Mouse (Mus musculus) cerebellum, adult 2 months (tissue): ENCODE measurements around the gene 9430097D07Rik. TPM values are rescaled to one million over a fixed set of nuclear protein-coding genes. Genes with fewer than 3 reads are reported as not detected.

Experiments
- DNase-seq, 2 experiments: peaks; one replicate each; pipeline ENCODE4 v3.0.0; 2021
- H3K27ac ChIP-seq: fragments of 200-500 bp; 2 replicates; pipeline ENCODE4 v1.5.1; 2012; ENCODE audit warnings: low read length, control low read depth, inconsistent platforms; ENCODE audit not compliant: insufficient read depth
- H3K27me3 ChIP-seq: fragments of 200-500 bp; 2 replicates; pipeline ENCODE4 v1.6.1; 2012; ENCODE audit warnings: inconsistent platforms, mild to moderate bottlenecking, low read length, moderate library complexity; ENCODE audit not compliant: control insufficient read depth, insufficient read depth
- H3K4me1 ChIP-seq: fragments of 200-500 bp; 2 replicates; pipeline ENCODE4 v1.6.1; 2011; ENCODE audit warnings: low read length; ENCODE audit not compliant: control insufficient read depth, insufficient read depth
- H3K4me3 ChIP-seq: fragments of 200-500 bp; replicated peaks from 2 replicates; pipeline ENCODE3; 2011; ENCODE audit warnings: mild to moderate bottlenecking, low read depth, low read length, control low read depth; ENCODE audit not compliant: insufficient read depth
- CTCF ChIP-seq: fragments of 200-500 bp; IDR thresholded peaks from 2 replicates; pipeline ENCODE4 v1.5.1; 2011; ENCODE audit warnings: low read depth, mild to moderate bottlenecking, control low read depth, low read length, moderate library complexity, borderline replicate concordance; ENCODE audit not compliant: insufficient read depth
- POLR2A ChIP-seq: fragments of 200-500 bp; IDR thresholded peaks from 2 replicates; pipeline ENCODE4 v1.6.1; 2011; ENCODE audit warnings: low read length, control low read depth, borderline replicate concordance; ENCODE audit not compliant: insufficient read depth
- WGBS: fragments of 180-500 bp; shearing (Covaris S2); methylation state at CpG from one replicate; pipeline ENCODE4 v1.1.7; 2018; 5-methylcytosine and 5-hydroxymethylcytosine counted together
- polyA plus RNA-seq: library from polyadenylated mRNA; depleted of rRNA; stranded (reverse); fragments of >200 nt; gene quantifications from 2 replicates; pipeline ENCODE4 v1.2.3, GENCODE M21; 2012

9430097D07Rik gene
- polyA plus RNA-seq, 1 experiment, result 0.59 TPM

- peaks cover 20% of the 10 kb centered on the region for H3K4me1 ChIP-seq
- DNase-seq, result no peak
- no peak overlapping the region for H3K27ac ChIP-seq
- H3K4me3 ChIP-seq, result no peak overlapping the region
- H3K27me3 ChIP-seq, result no peaks in the 10 kb centered on the region
- no peak for TF ChIP-seq CTCF
- no peak for TF ChIP-seq POLR2A
- 54% methylated on average over 10 of the region's 10 CpGs for WGBS
Observed at GRCm38 (mm10) chr2:32604631-32605030, 29.1 kb upstream of the 9430097D07Rik start.

GRCm38 (mm10) chr2:32602600-32603054, 27.1 kb upstream of the 9430097D07Rik start:
- under 1% methylated on average over 11 of the region's 11 CpGs for WGBS
- TF ChIP-seq POLR2A, result no peak
- TF ChIP-seq CTCF, result peak; percentile 91
- Histone ChIP-seq H3K27me3 (no peaks in the 10 kb centered on the region), H3K27ac (no peak overlapping the region), H3K4me3 (peak overlapping the region; percentile 6), H3K4me1 (peaks cover 36% of the 10 kb centered on the region)
- peak; percentile 87 to 95 for DNase-seq

- TF ChIP-seq CTCF (peak; percentile 62; the same call in 1 of the 2 replicates), POLR2A (no peak)
- 35% methylated on average over 8 of the region's 8 CpGs for WGBS
- H3K4me3 ChIP-seq, result no peak overlapping the region
- no peak overlapping the region for H3K27ac ChIP-seq
- peak; percentile 52 to 60 for DNase-seq
- peaks cover 46% of the 10 kb centered on the region for H3K4me1 ChIP-seq
- H3K27me3 ChIP-seq, result no peaks in the 10 kb centered on the region
Observed at GRCm38 (mm10) chr2:32601417-32602065, 26.1 kb upstream of the 9430097D07Rik start.

GRCm38 (mm10) chr2:32599409-32599808, 23.9 kb upstream of the 9430097D07Rik start, which contains the start of gene St6galnac6:
TSS of gene St6galnac6 (plus strand) at chr2:32599709.
- Histone ChIP-seq H3K27ac (peak within 1 kb of the TSS; percentile 78), H3K4me1 (peaks cover 62% of the 10 kb centered on the region), H3K4me3 (no peak within 1 kb of the TSS), H3K27me3 (no peaks in the 10 kb centered on the region)
- no peak for TF ChIP-seq POLR2A
- no peak for DNase-seq
- 77% methylated on average over 3 of the region's 3 CpGs for WGBS

- Histone ChIP-seq H3K4me1 (peaks cover 69% of the 10 kb centered on the region), H3K4me3 (no peak overlapping the region), H3K27me3 (no peaks in the 10 kb centered on the region), H3K27ac (peak overlapping the region; percentile 78)
- TF ChIP-seq POLR2A (no peak), CTCF (no peak)
- 7% methylated on average over 8 of the region's 8 CpGs for WGBS
- DNase-seq, result peak; percentile 70 to 75
Observed at GRCm38 (mm10) chr2:32598506-32598905, 23.0 kb upstream of the 9430097D07Rik start.

GRCm38 (mm10) chr2:32597699-32598098, 22.2 kb upstream of the 9430097D07Rik start:
- TF ChIP-seq POLR2A, result no peak
- TF ChIP-seq CTCF, result no peak
- WGBS, result 60% methylated on average over 5 of the region's 5 CpGs
- DNase-seq, result peak in 1 of 2 experiments; percentile 46
- peaks cover 74% of the 10 kb centered on the region for H3K4me1 ChIP-seq
- no peak overlapping the region for H3K4me3 ChIP-seq
- H3K27ac ChIP-seq, result peak overlapping the region; percentile 78
- no peaks in the 10 kb centered on the region for H3K27me3 ChIP-seq

GRCm38 (mm10) chr2:32597248-32597647, 21.8 kb upstream of the 9430097D07Rik start:
- TF ChIP-seq CTCF, result no peak
- no peak for TF ChIP-seq POLR2A

GRCm38 (mm10) chr2:32596725-32597124, 21.2 kb upstream of the 9430097D07Rik start:
- Histone ChIP-seq H3K27me3 (no peaks in the 10 kb centered on the region), H3K27ac (peak overlapping the region; percentile 78), H3K4me3 (no peak overlapping the region), H3K4me1 (peaks cover 71% of the 10 kb centered on the region)
- 12% methylated on average over 13 of the region's 13 CpGs for WGBS
- peak; percentile 92 to 95 for DNase-seq
- no peak for TF ChIP-seq POLR2A
- TF ChIP-seq CTCF, result no peak

More at GRCm38 (mm10) chr2:32597248-32597647, 21.8 kb upstream of the 9430097D07Rik start:
- 36% methylated on average over 5 of the region's 5 CpGs for WGBS
- Histone ChIP-seq H3K27me3 (no peaks in the 10 kb centered on the region), H3K4me3 (no peak overlapping the region), H3K27ac (peak overlapping the region; percentile 78), H3K4me1 (peaks cover 75% of the 10 kb centered on the region)
- DNase-seq, result no peak
